Mouse (Mus musculus): Measurements from ENCODE around the gene Trpm1. TPM values are rescaled to one million over a fixed set of nuclear protein-coding genes. Genes with fewer than 3 reads are reported as not detected.
"Not testable (repeated sequence)": the region's sequence is repeated elsewhere in the genome, so short reads cannot be mapped to it uniquely, and the experiment has no call there.

Trpm1 gene
- polyA plus RNA-seq (2012; rRNA removed) = 0.03 TPM in 1 of 2 replicates, not detected in the other

GRCm38 (mm10) chr7:64153535-64153934 lies at the start of gene Trpm1:
Gene Trpm1 (plus strand): TSS chr7:64153835.
- Histone ChIP-seq H3K4me1 (ENCODE audit: control insufficient read depth, insufficient read depth, low read length) (peaks cover 16% of the 10 kb centered on the region), H3K4me3 (replicated peaks; ENCODE audit: insufficient read depth, low read depth, low read length) (no peak within 1 kb of the TSS), H3K27me3 (ENCODE audit: control insufficient read depth, insufficient read depth, low read length) (no peaks in the 10 kb centered on the region), H3K27ac (ENCODE audit: insufficient read depth, low read length) (no peak within 1 kb of the TSS; the same call in 1 of the 2 replicates)
- TF ChIP-seq POLR2A (IDR thresholded peaks at IDR 0.05; ENCODE audit: borderline replicate concordance, insufficient read depth, low read length) (no peak), CTCF (IDR thresholded peaks at IDR 0.05; ENCODE audit: borderline replicate concordance, insufficient read depth, low read depth, low read length) (no peak)
- 97% methylated on average over 2 of the region's 2 CpGs for WGBS
- no peak for DNase-seq

GRCm38 (mm10) chr7:64122131-64122715 lies 31.4 kb upstream of the Trpm1 start:
- Histone ChIP-seq H3K27ac (ENCODE audit: insufficient read depth, low read length) (no peak overlapping the region), H3K4me3 (replicated peaks; ENCODE audit: insufficient read depth, low read depth, low read length) (no peak overlapping the region), H3K27me3 (ENCODE audit: control insufficient read depth, insufficient read depth, low read length) (no peaks in the 10 kb centered on the region), H3K4me1 (ENCODE audit: control insufficient read depth, insufficient read depth, low read length) (no peaks in the 10 kb centered on the region)
- no peak for DNase-seq
- 88% methylated on average over 9 of the region's 9 CpGs for WGBS
- no peak for TF ChIP-seq POLR2A (IDR thresholded peaks at IDR 0.05; ENCODE audit: borderline replicate concordance, insufficient read depth, low read length)
- no peak for TF ChIP-seq CTCF (IDR thresholded peaks at IDR 0.05; ENCODE audit: borderline replicate concordance, insufficient read depth, low read depth, low read length)

- H3K4me3 ChIP-seq (replicated peaks; ENCODE audit: insufficient read depth, low read depth, low read length) = no peak overlapping the region
- no peak for TF ChIP-seq CTCF (IDR thresholded peaks at IDR 0.05; ENCODE audit: borderline replicate concordance, insufficient read depth, low read depth, low read length)
- no peak for TF ChIP-seq POLR2A (IDR thresholded peaks at IDR 0.05; ENCODE audit: borderline replicate concordance, insufficient read depth, low read length)
- H3K27ac ChIP-seq (ENCODE audit: insufficient read depth, low read length) = no peak overlapping the region
- no peak for DNase-seq
- 96% methylated on average over 4 of the region's 4 CpGs for WGBS
- H3K4me1 ChIP-seq (ENCODE audit: control insufficient read depth, insufficient read depth, low read length) = no peaks in the 10 kb centered on the region
- H3K27me3 ChIP-seq (ENCODE audit: control insufficient read depth, insufficient read depth, low read length) = no peaks in the 10 kb centered on the region
Observed at GRCm38 (mm10) chr7:64123721-64124120, 29.9 kb upstream of the Trpm1 start.

- H3K4me1 ChIP-seq (ENCODE audit: control insufficient read depth, insufficient read depth, low read length); H3K27me3 ChIP-seq (ENCODE audit: control insufficient read depth, insufficient read depth, low read length); DNase-seq; H3K27ac ChIP-seq (ENCODE audit: insufficient read depth, low read length); H3K4me3 ChIP-seq (replicated peaks; ENCODE audit: insufficient read depth, low read depth, low read length): not testable (repeated sequence)
- 92% methylated on average over 9 of the region's 9 CpGs for WGBS
Observed at GRCm38 (mm10) chr7:64125994-64126393, 27.6 kb upstream of the Trpm1 start.

GRCm38 (mm10) chr7:64139866-64140265 lies 13.8 kb upstream of the Trpm1 start:
- Histone ChIP-seq H3K4me3 (replicated peaks; ENCODE audit: insufficient read depth, low read depth, low read length) (no peak overlapping the region), H3K27ac (ENCODE audit: insufficient read depth, low read length) (no peak overlapping the region), H3K27me3 (ENCODE audit: control insufficient read depth, insufficient read depth, low read length) (no peaks in the 10 kb centered on the region), H3K4me1 (ENCODE audit: control insufficient read depth, insufficient read depth, low read length) (no peaks in the 10 kb centered on the region)
- TF ChIP-seq CTCF (IDR thresholded peaks at IDR 0.05; ENCODE audit: borderline replicate concordance, insufficient read depth, low read depth, low read length) (no peak), POLR2A (IDR thresholded peaks at IDR 0.05; ENCODE audit: borderline replicate concordance, insufficient read depth, low read length) (no peak)
- no peak for DNase-seq
- 89% methylated on average over 2 of the region's 2 CpGs for WGBS

- no peaks in the 10 kb centered on the region for H3K4me1 ChIP-seq (ENCODE audit: control insufficient read depth, insufficient read depth, low read length)
- H3K27me3 ChIP-seq (ENCODE audit: control insufficient read depth, insufficient read depth, low read length) = no peaks in the 10 kb centered on the region
- no peak overlapping the region for H3K27ac ChIP-seq (ENCODE audit: insufficient read depth, low read length)
- WGBS = 89% methylated on average over 19 of the region's 19 CpGs
- TF ChIP-seq CTCF (IDR thresholded peaks at IDR 0.05; ENCODE audit: borderline replicate concordance, insufficient read depth, low read depth, low read length) (no peak), POLR2A (IDR thresholded peaks at IDR 0.05; ENCODE audit: borderline replicate concordance, insufficient read depth, low read length) (no peak)
- no peak for DNase-seq
- no peak overlapping the region for H3K4me3 ChIP-seq (replicated peaks; ENCODE audit: insufficient read depth, low read depth, low read length)
Observed at GRCm38 (mm10) chr7:64141301-64142032, 12.2 kb upstream of the Trpm1 start.

- H3K27ac ChIP-seq (ENCODE audit: insufficient read depth, low read length) = no peak overlapping the region
- 46% methylated on average over 2 of the region's 2 CpGs for WGBS
Observed at GRCm38 (mm10) chr7:64149337-64149736, 4.3 kb upstream of the Trpm1 start.

GRCm38 (mm10) chr7:64149747-64150146 lies 3.9 kb upstream of the Trpm1 start:
- H3K27me3 ChIP-seq (ENCODE audit: control insufficient read depth, insufficient read depth, low read length) = no peaks in the 10 kb centered on the region
- TF ChIP-seq POLR2A (IDR thresholded peaks at IDR 0.05; ENCODE audit: borderline replicate concordance, insufficient read depth, low read length) (no peak), CTCF (IDR thresholded peaks at IDR 0.05; ENCODE audit: borderline replicate concordance, insufficient read depth, low read depth, low read length) (peak; percentile 31; the same call in 1 of the 2 replicates)
- no peak overlapping the region for H3K27ac ChIP-seq (ENCODE audit: insufficient read depth, low read length)
- DNase-seq = peak in 1 of 2 experiments; percentile 45
- WGBS = 10% methylated on average over 2 of the region's 2 CpGs
- no peak overlapping the region for H3K4me3 ChIP-seq (replicated peaks; ENCODE audit: insufficient read depth, low read depth, low read length)
- H3K4me1 ChIP-seq (ENCODE audit: control insufficient read depth, insufficient read depth, low read length) = peaks cover under 1% of the 10 kb centered on the region; the same call in 1 of the 2 replicates

More at GRCm38 (mm10) chr7:64149337-64149736, 4.3 kb upstream of the Trpm1 start:
- Histone ChIP-seq H3K27me3 (ENCODE audit: control insufficient read depth, insufficient read depth, low read length) (no peaks in the 10 kb centered on the region), H3K4me3 (replicated peaks; ENCODE audit: insufficient read depth, low read depth, low read length) (no peak overlapping the region), H3K4me1 (ENCODE audit: control insufficient read depth, insufficient read depth, low read length) (no peaks in the 10 kb centered on the region)
- no peak for TF ChIP-seq POLR2A (IDR thresholded peaks at IDR 0.05; ENCODE audit: borderline replicate concordance, insufficient read depth, low read length)
- no peak for TF ChIP-seq CTCF (IDR thresholded peaks at IDR 0.05; ENCODE audit: borderline replicate concordance, insufficient read depth, low read depth, low read length)
- no peak for DNase-seq

Measured in cerebellum, adult 2 months (tissue).